Mouse (Mus musculus) hindbrain, embryonic 12.5 days (tissue): ENCODE data around the gene Slc25a5. TPM values are rescaled to one million over a fixed set of nuclear protein-coding genes. Genes with fewer than 3 reads are reported as not detected.
"Not testable (repeated sequence)": the region's sequence is repeated elsewhere in the genome, so short reads cannot be mapped to it uniquely, and the experiment has no call there.

Source experiments
- ATAC-seq: fragments of 200-750 bp; cut with Nextera tagmentation; 2 replicates; pipeline ENCODE4 v1.8.0; 2017; ENCODE audit warnings: moderate TSS enrichment; ENCODE audit not compliant: low FRiP score
- H3K27ac ChIP-seq: fragments of 300-500 bp; sonication (generic); 2 replicates; pipeline ENCODE4 v1.5.1; 2016; ENCODE audit warnings: mild to moderate bottlenecking
- H3K27me3 ChIP-seq: fragments of 300-500 bp; sonication (generic); 2 replicates; pipeline ENCODE4 v1.6.1; 2016; ENCODE audit warnings: mild to moderate bottlenecking
- H3K36me3 ChIP-seq: fragments of 300-500 bp; sonication (generic); 2 replicates; pipeline ENCODE4 v1.6.1; 2016; ENCODE audit warnings: mild to moderate bottlenecking
- H3K4me1 ChIP-seq: fragments of 300-500 bp; sonication (generic); 2 replicates; pipeline ENCODE4 v1.6.1; 2016
- H3K4me2 ChIP-seq: fragments of 300-500 bp; sonication (generic); replicated peaks from 2 replicates; pipeline ENCODE4 v1.6.1; 2016; ENCODE audit warnings: mild to moderate bottlenecking
- H3K4me3 ChIP-seq: fragments of 300-500 bp; sonication (generic); 2 replicates; pipeline ENCODE4 v1.5.1; 2016; ENCODE audit warnings: mild to moderate bottlenecking
- H3K9ac ChIP-seq: fragments of 300-500 bp; sonication (generic); 2 replicates; pipeline ENCODE4 v1.6.1; 2016; ENCODE audit warnings: mild to moderate bottlenecking, moderate library complexity
- H3K9me3 ChIP-seq: fragments of 300-500 bp; sonication (generic); replicated peaks from 2 replicates; pipeline ENCODE4 v1.6.1; 2016; ENCODE audit warnings: mild to moderate bottlenecking
- WGBS: fragments of 180-500 bp; shearing (Covaris S2); methylation state at CpG from one replicate; pipeline ENCODE4 v1.1.7; 2016; 5-methylcytosine and 5-hydroxymethylcytosine counted together
- polyA plus RNA-seq: library from polyadenylated mRNA; unstranded; fragments of >200 nt; fragmentation: Nextera tagmentation; extraction: Ambion mirVana; gene quantifications from 2 replicates; pipeline ENCODE4 v1.2.1, GENCODE M21; 2016

The Slc25a5 gene
- polyA plus RNA-seq, 1 experiment from 2014 or later: 566 TPM

DNA sequence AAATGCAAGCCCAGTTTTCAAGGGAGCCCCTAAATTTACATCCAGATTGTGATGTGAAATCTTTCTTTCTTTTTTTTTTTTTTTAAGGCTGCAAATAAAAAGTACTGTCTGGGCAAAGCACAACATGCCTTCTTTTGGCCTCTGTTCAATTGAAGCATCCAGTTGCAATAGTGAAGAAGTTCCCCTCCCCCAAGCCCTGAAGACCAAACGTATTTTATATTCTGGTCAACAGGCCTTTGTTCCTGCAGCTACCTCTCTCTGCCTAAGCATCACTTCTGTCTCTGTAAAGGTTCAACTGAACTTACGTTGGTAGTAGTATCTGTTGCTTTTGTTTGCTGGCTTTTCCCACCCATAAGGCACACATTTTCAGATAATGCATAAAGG, 31.5 kb upstream of the Slc25a5 start:
- WGBS: 29% methylated on average over 2 of the region's 2 CpGs
- Histone ChIP-seq H3K27ac (peak overlapping the region; percentile 80), H3K4me3 (no peak overlapping the region), H3K27me3 (no peaks in the 10 kb centered on the region), H3K9ac (no peak overlapping the region), H3K36me3 (no peaks in the 10 kb centered on the region), H3K9me3 (no peaks in the 10 kb centered on the region), H3K4me1 (no peaks in the 10 kb centered on the region), H3K4me2 (no peak overlapping the region)
- ATAC-seq: no peak

DNA sequence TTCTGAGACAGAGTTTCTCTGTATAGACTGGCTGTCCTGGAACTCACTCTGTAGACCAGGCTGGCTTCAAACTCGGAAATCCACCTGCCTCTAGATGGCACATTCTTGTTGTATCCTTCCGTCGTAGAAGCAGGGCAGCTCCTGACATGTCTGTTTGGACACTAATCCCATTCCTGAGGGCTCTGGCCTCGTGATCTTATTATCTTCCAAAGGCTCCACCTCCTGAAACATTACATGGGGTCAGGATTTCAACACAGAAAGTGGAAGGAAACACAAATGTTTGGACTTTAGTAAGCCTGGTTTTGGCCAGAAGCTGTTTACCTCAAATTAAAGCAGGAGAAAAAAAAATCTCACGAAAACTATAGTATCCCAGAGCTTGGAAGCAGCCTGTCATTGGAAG, 28.1 kb upstream of the Slc25a5 start:
- no peaks in the 10 kb centered on the region for H3K9me3 ChIP-seq
- no peak overlapping the region for H3K9ac ChIP-seq
- ATAC-seq: no peak
- H3K36me3 ChIP-seq: no peaks in the 10 kb centered on the region
- no peak overlapping the region for H3K4me2 ChIP-seq
- H3K27me3 ChIP-seq: no peaks in the 10 kb centered on the region
- H3K27ac ChIP-seq: no peak overlapping the region
- WGBS: 72% methylated on average over 5 of the region's 5 CpGs
- H3K4me1 ChIP-seq: no peaks in the 10 kb centered on the region
- no peak overlapping the region for H3K4me3 ChIP-seq

GRCm38 (mm10) chrX:36772591-36772990, 22.9 kb upstream of the Slc25a5 start:
- H3K27ac ChIP-seq: no peak overlapping the region
- no peaks in the 10 kb centered on the region for H3K27me3 ChIP-seq
- no peak for ATAC-seq
- no peaks in the 10 kb centered on the region for H3K4me1 ChIP-seq
- H3K36me3 ChIP-seq: no peaks in the 10 kb centered on the region
- no peaks in the 10 kb centered on the region for H3K9me3 ChIP-seq
- no peak overlapping the region for H3K4me3 ChIP-seq
- 79% methylated on average over 6 of the region's 6 CpGs for WGBS
- H3K4me2 ChIP-seq: no peak overlapping the region
- no peak overlapping the region for H3K9ac ChIP-seq

GRCm38 (mm10) chrX:36775520-36775919, 19.9 kb upstream of the Slc25a5 start:
- no peaks in the 10 kb centered on the region for H3K27me3 ChIP-seq
- no peaks in the 10 kb centered on the region for H3K4me1 ChIP-seq
- H3K27ac ChIP-seq: no peak overlapping the region
- 84% methylated on average over 5 of the region's 5 CpGs for WGBS
- H3K36me3 ChIP-seq: no peaks in the 10 kb centered on the region
- no peak overlapping the region for H3K4me2 ChIP-seq
- no peak overlapping the region for H3K4me3 ChIP-seq
- no peaks in the 10 kb centered on the region for H3K9me3 ChIP-seq
- no peak for ATAC-seq
- H3K9ac ChIP-seq: no peak overlapping the region

DNA sequence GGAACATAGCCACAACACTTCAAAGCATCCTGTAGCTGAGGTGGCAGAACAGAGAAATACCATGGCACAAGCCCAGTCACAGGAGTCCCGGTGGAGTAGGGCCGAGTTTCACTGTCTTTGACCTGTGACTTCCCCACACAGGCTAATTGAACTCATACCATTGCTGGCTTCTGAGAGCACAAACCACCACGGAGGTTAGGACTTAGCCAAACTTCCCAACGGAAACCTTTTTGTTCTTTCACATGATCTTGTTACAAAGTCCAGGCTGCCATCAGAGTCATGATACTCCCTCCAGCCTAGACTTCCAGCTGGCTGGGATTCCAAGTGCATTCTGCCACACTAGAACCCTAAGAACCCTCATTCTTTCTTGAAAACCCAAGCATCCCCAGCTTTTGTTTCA, 17.8 kb upstream of the Slc25a5 start:
- no peak overlapping the region for H3K4me2 ChIP-seq
- ATAC-seq: no peak
- WGBS: 69% methylated on average over 4 of the region's 4 CpGs

GRCm38 (mm10) chrX:36789360-36789759, 6.1 kb upstream of the Slc25a5 start:
- no peak overlapping the region for H3K9ac ChIP-seq
- no peak for ATAC-seq
- WGBS: 61% methylated on average over 4 of the region's 4 CpGs
- H3K9me3 ChIP-seq: no peaks in the 10 kb centered on the region
- no peaks in the 10 kb centered on the region for H3K27me3 ChIP-seq
- H3K4me3 ChIP-seq: no peak overlapping the region
- no peaks in the 10 kb centered on the region for H3K36me3 ChIP-seq
- H3K4me2 ChIP-seq: no peak overlapping the region
- H3K27ac ChIP-seq: no peak overlapping the region
- no peaks in the 10 kb centered on the region for H3K4me1 ChIP-seq

More for the DNA sequence above, 17.8 kb upstream of the Slc25a5 start:
- no peak overlapping the region for H3K9ac ChIP-seq
- no peak overlapping the region for H3K4me3 ChIP-seq
- H3K27me3 ChIP-seq: no peaks in the 10 kb centered on the region
- H3K9me3 ChIP-seq: no peaks in the 10 kb centered on the region
- no peak overlapping the region for H3K27ac ChIP-seq
- H3K36me3 ChIP-seq: no peaks in the 10 kb centered on the region
- H3K4me1 ChIP-seq: no peaks in the 10 kb centered on the region

GRCm38 (mm10) chrX:36794571-36794970, 880 bp upstream of the Slc25a5 start:
- no peak overlapping the region for H3K4me2 ChIP-seq
- no peaks in the 10 kb centered on the region for H3K9me3 ChIP-seq
- peaks cover 3% of the 10 kb centered on the region; the same call in 1 of the 2 replicates for H3K4me1 ChIP-seq
- H3K27me3 ChIP-seq: no peaks in the 10 kb centered on the region
- H3K36me3 ChIP-seq: peaks cover 7% of the 10 kb centered on the region; the same call in 1 of the 2 replicates
- ATAC-seq: no peak
- WGBS: 65% methylated on average over 5 of the region's 5 CpGs
- no peak overlapping the region for H3K9ac ChIP-seq
- H3K4me3 ChIP-seq: no peak overlapping the region
- no peak overlapping the region for H3K27ac ChIP-seq

GRCm38 (mm10) chrX:36796163-36796581, 721 bp downstream of the Slc25a5 start:
- 13% methylated on average over 36 of the region's 41 CpGs for WGBS
- Histone ChIP-seq H3K27ac (peak overlapping the region; percentile 85), H3K4me2 (peak overlapping the region; percentile 51), H3K9ac (peak overlapping the region; percentile 78), H3K9me3 (no peaks in the 10 kb centered on the region), H3K4me3 (peak overlapping the region; percentile 59), H3K27me3 (no peaks in the 10 kb centered on the region), H3K36me3 (peaks cover 7% of the 10 kb centered on the region; the same call in 1 of the 2 replicates), H3K4me1 (peaks cover 3% of the 10 kb centered on the region; the same call in 1 of the 2 replicates)
- peak; percentile 78 for ATAC-seq

DNA sequence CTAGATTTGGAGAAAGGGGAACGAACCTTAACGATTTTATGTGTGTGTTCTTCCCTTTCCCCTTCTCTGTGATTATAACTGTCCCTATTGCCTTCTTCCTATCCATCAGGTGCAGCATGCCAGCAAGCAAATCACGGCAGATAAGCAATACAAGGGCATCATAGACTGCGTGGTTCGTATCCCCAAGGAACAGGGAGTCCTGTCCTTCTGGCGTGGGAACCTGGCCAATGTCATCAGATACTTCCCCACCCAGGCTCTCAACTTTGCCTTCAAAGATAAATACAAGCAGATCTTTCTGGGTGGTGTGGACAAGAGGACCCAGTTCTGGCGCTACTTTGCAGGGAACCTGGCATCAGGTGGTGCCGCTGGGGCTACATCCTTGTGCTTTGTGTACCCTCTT, 1.3 kb downstream of the Slc25a5 start:
- Histone ChIP-seq H3K4me3 (peak overlapping the region; percentile 59), H3K9ac (0 out of 2 replicates have a peak overlapping the region, but pooled peaks have one; percentile 23), H3K4me2 (peak overlapping the region; percentile 51)
- not testable (repeated sequence) for H3K9me3 ChIP-seq, H3K27ac ChIP-seq, H3K36me3 ChIP-seq, H3K27me3 ChIP-seq, H3K4me1 ChIP-seq, ATAC-seq
- 71% methylated on average over 8 of the region's 8 CpGs for WGBS

DNA sequence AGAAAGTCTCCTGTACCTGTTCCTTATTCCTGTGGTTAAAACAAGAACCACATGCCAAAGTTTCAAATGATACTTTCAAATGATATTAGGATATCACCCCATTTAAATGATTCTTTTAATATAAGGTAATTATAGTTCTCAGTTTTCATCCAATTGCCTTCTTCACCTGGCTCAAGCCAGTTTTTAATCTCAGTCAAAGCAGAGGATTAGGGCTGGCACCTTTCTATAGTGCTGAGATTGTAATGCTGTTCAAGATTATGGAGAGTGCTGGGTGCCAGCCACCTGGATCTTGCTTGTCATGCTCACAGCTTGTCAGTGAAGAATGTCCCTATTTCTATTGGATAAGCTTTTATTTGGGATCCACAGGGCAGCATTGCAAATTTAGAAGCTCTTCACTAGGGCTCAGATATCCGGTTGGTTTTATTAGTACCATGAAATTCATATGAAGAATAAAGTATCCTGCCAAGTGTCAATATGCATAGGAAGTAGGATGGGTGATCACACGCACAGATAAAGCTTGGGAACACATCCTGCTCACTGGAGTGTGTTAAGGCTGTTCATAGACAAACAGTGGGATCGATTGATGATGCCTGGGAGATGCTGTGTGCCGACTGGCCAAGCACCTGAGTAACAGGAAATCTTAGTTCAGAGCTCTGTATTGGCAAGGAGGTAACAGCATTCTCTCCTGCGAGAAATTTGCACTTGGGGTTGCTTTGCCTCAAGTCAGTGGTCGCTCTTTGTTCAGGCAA, 3.9 kb downstream of the Slc25a5 start:
- H3K9ac ChIP-seq: no peak overlapping the region
- H3K4me2 ChIP-seq: no peak overlapping the region
- no peak for ATAC-seq
- no peaks in the 10 kb centered on the region for H3K9me3 ChIP-seq
- WGBS: 57% methylated on average over 6 of the region's 6 CpGs
- peaks cover 3% of the 10 kb centered on the region; the same call in 1 of the 2 replicates for H3K4me1 ChIP-seq
- no peak overlapping the region for H3K27ac ChIP-seq
- H3K27me3 ChIP-seq: no peaks in the 10 kb centered on the region
- no peak overlapping the region for H3K4me3 ChIP-seq
- peaks cover 7% of the 10 kb centered on the region; the same call in 1 of the 2 replicates for H3K36me3 ChIP-seq

- no peak overlapping the region for H3K27ac ChIP-seq
- no peak for ATAC-seq
- 71% methylated on average over 5 of the region's 5 CpGs for WGBS
- H3K9ac ChIP-seq: no peak overlapping the region
- H3K4me3 ChIP-seq: no peak overlapping the region
- peaks cover 1% of the 10 kb centered on the region; the same call in 1 of the 2 replicates for H3K36me3 ChIP-seq
- no peak overlapping the region for H3K4me2 ChIP-seq
- H3K9me3 ChIP-seq: no peaks in the 10 kb centered on the region
- no peaks in the 10 kb centered on the region for H3K27me3 ChIP-seq
- no peaks in the 10 kb centered on the region for H3K4me1 ChIP-seq
These were observed 7.7 kb downstream of the Slc25a5 start for GRCm38 (mm10) chrX:36803189-36803588.

DNA sequence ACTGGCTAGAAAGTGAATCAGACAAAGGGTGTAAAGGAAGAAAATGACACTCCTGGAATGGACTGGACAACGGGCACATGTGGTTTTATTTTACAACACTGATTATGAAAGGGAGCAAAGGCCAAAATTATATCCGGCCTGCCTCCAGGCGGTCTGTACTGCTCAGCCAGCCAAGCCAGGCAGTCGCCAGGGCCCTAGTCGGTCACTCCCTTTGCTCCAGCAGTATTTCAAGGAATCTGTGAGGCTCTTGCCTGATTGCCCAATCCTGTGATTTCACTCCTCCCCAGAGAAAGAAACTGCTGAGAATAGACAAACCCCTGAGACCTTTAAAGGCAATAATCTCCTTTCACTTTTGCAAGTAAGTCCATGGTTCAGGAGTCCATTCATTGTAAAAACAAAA, 8.7 kb downstream of the Slc25a5 start:
- H3K27ac ChIP-seq: no peak overlapping the region
- no peak overlapping the region for H3K4me3 ChIP-seq
- no peaks in the 10 kb centered on the region for H3K4me1 ChIP-seq
- no peak overlapping the region for H3K4me2 ChIP-seq
- 65% methylated on average over 5 of the region's 5 CpGs for WGBS
- no peak overlapping the region for H3K9ac ChIP-seq
- no peak for ATAC-seq
- no peaks in the 10 kb centered on the region for H3K9me3 ChIP-seq
- no peaks in the 10 kb centered on the region for H3K36me3 ChIP-seq
- H3K27me3 ChIP-seq: no peaks in the 10 kb centered on the region
